Mouse (Mus musculus): Measurements from ENCODE around the gene Rrad.

DNA sequence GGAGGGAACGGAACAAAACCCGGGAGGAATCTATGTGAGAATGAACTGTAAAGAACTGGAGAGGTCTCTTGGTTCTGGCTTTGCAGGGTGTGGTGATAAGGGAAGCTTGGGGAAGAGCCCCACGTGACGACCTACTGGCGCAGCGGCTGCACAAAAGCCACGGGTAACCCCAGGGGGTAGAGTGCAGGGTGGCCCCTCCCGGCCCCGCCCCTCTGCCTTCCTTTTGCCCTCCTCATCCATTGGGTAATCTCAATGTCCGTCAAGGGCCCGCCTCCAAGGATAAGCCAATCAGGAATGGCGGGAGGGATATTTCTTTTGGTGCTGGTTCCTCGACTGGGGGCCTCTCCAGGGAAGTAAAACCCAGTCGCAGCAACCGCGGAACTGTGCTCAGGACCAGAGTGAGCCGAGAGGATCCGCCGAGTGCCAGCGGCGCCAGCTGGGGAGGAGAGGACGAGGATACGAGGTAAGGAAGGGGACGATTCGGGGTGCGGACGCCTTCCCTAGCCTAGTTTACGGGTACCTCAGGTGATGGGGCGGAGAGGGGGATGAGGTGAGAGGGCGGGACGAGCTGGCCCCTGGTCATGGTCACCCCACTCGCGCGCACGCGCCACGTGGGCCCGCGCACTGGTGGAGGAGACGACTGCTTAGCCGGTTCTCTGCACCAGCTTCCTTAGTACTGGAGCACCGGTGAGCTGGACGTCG is 39.8 kb downstream of the Rrad start, which contains the start of gene Pdp2:
- TF ChIP-seq CTCF (IDR thresholded peaks at IDR 0.05; ENCODE audit: insufficient read depth, low read depth, low read length) (no peak), POLR2A (IDR thresholded peaks at IDR 0.05; ENCODE audit: insufficient read depth, low read depth, low read length) (peak; percentile 58)

Data from olfactory bulb, adult 2 months (tissue).